Mouse (Mus musculus) lung, postnatal 0 days (tissue): ENCODE results near the gene Acbd3. TPM values are rescaled to one million over a fixed set of nuclear protein-coding genes. Genes with fewer than 3 reads are reported as not detected.

Experiments
- ATAC-seq: fragments of 200-750 bp; cut with Nextera tagmentation; 2 replicates; pipeline ENCODE4 v1.8.0; 2017; ENCODE audit warnings: moderate library complexity
- DNase-seq: peaks from one replicate; pipeline ENCODE4 v3.0.0-alpha.2; 2016; ENCODE audit warnings: low spot score
- H3K27ac ChIP-seq: fragments of 300-500 bp; sonication (generic); 2 replicates; pipeline ENCODE4 v1.5.1; 2014; ENCODE audit warnings: antibody characterized with exemption, mild to moderate bottlenecking, low read length, mixed read lengths
- H3K27me3 ChIP-seq: fragments of 300-500 bp; sonication (generic); replicated peaks from 2 replicates; pipeline ENCODE4 v1.6.1; 2014; ENCODE audit warnings: low read length, mixed read lengths; ENCODE audit not compliant: insufficient read depth
- H3K36me3 ChIP-seq: fragments of 300-500 bp; sonication (generic); 2 replicates; pipeline ENCODE4 v1.6.1; 2014; ENCODE audit warnings: low read length, mixed read lengths; ENCODE audit not compliant: insufficient read depth
- H3K4me1 ChIP-seq: fragments of 300-500 bp; sonication (generic); 2 replicates; pipeline ENCODE4 v1.6.1; 2014; ENCODE audit warnings: antibody characterized with exemption, low read depth, low read length, mixed read lengths; ENCODE audit not compliant: insufficient read depth
- H3K4me2 ChIP-seq: fragments of 300-500 bp; sonication (generic); replicated peaks from 2 replicates; pipeline ENCODE4 v1.6.1; 2014; ENCODE audit warnings: low read depth, mild to moderate bottlenecking, low read length, moderate library complexity, mixed read lengths
- H3K4me3 ChIP-seq: fragments of 300-500 bp; sonication (generic); 2 replicates; pipeline ENCODE4 v1.5.1; 2014; ENCODE audit warnings: low read depth, low read length
- H3K9ac ChIP-seq: fragments of 300-500 bp; sonication (generic); replicated peaks from 2 replicates; pipeline ENCODE4 v1.6.1; 2014; ENCODE audit warnings: low read depth, mild to moderate bottlenecking
- H3K9me3 ChIP-seq: fragments of 300-500 bp; sonication (generic); 2 replicates; pipeline ENCODE4 v1.6.1; 2016; ENCODE audit warnings: low read length, mixed read lengths
- CTCF ChIP-seq: IDR thresholded peaks from 2 replicates; pipeline ENCODE4 v1.5.1; 2016; ENCODE audit warnings: antibody characterized with exemption, mild to moderate bottlenecking
- EP300 ChIP-seq: IDR thresholded peaks from 2 replicates; pipeline ENCODE4 v1.6.1; 2016; ENCODE audit warnings: antibody characterized with exemption, mild to moderate bottlenecking, control low read depth
- WGBS: fragments of 180-500 bp; shearing (Covaris S2); extraction: QIAGEN DNeasy Blood & Tissue Kit; methylation state at CpG from one replicate; pipeline ENCODE4 v1.1.7; 2014; 5-methylcytosine and 5-hydroxymethylcytosine counted together
- polyA plus RNA-seq: library from polyadenylated mRNA; unstranded; fragments of >200 nt; fragmentation: Nextera tagmentation; extraction: Ambion mirVana; gene quantifications from 2 replicates; pipeline ENCODE4 v1.2.1, GENCODE M21; 2015

The Acbd3 gene
- polyA plus RNA-seq, 1 experiment from 2014 or later = 17.0 TPM

DNA sequence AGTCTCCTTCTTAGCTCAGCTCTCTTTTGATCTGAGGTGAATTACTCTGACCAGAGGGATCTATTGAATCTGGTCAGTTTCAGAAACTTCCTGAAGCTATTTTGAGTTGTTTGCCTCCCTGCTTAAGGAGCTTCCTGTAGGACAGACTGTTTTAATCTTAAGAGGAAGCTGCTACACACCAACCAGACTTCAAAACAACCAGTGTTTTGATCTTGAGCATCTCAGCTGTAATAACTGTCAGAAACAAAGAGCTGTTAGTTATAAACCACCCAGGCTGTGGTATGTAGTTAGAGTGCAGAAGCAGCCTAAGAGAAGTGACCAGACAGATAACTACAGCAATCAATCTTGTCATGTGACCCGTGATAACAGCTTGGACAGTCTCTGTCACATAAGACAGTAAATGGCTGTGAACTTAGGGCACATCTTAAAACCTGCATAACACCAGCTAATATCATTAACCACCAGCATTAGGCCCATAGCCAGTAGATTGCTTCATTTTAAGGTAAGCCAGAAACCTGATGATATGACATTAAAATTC, 2.1 kb upstream of the Acbd3 start:
- H3K4me3 ChIP-seq = no peak overlapping the region
- TF ChIP-seq EP300 (no peak), CTCF (no peak)
- H3K4me1 ChIP-seq = peaks cover 8% of the 10 kb centered on the region
- no peaks in the 10 kb centered on the region for H3K27me3 ChIP-seq
- no peak for DNase-seq
- H3K9me3 ChIP-seq = no peaks in the 10 kb centered on the region
- no peak for ATAC-seq
- 10% methylated on average over 1 of the region's 1 CpGs for WGBS
- H3K9ac ChIP-seq = no peak overlapping the region
- no peak overlapping the region for H3K27ac ChIP-seq
- H3K4me2 ChIP-seq = no peak overlapping the region
- H3K36me3 ChIP-seq = no peaks in the 10 kb centered on the region

DNA sequence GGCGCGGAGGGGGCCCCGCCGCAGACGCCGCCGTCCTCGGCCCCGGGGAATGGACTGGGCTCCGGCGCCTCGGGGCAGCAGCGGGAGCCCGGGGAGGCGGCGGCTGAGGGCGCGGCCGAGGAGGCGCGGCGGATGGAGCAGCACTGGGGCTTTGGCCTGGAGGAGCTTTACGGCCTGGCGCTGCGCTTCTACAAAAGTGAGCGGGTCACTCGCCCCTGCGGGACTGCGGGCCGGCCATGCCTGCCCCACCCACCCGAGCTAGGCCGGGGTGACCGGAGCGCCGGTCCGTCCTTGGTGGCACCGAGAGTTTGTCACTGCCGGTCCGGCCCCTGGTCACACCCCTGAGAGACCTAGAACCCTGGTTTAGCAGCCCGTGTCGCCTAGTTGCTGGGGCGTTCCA, 340 bp downstream of the Acbd3 start:
- Histone ChIP-seq H3K4me3 (peak overlapping the region; percentile 96), H3K4me2 (peak overlapping the region; percentile 86), H3K27me3 (no peaks in the 10 kb centered on the region), H3K9me3 (no peaks in the 10 kb centered on the region), H3K27ac (peak overlapping the region; percentile 95), H3K4me1 (peaks cover 12% of the 10 kb centered on the region), H3K9ac (peak overlapping the region; percentile 86), H3K36me3 (no peaks in the 10 kb centered on the region)
- DNase-seq (peak; percentile 65), ATAC-seq (peak; percentile 82)
- no peak for TF ChIP-seq EP300
- TF ChIP-seq CTCF = no peak
- under 1% methylated on average over 31 of the region's 42 CpGs for whole genome bisulfite sequencing

DNA sequence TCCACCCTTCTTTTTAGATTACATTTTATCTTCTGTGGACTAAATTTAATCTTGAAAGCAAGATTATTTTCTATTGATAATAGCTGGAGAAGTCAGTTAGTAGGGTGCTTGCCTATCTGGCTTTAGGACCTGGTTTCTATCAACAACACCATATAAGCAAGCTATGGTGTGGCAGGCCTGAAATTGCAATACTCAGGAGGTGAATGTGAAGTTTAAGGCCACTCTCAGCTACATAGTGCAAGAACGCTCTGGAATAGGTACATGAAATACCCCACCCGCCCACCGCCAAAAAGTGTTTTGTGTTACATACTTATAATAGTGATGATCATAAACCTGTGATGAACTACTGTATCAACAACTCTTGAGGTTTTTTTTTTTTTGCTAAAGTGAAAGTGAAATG, 3.4 kb downstream of the Acbd3 start:
- Histone ChIP-seq H3K4me3 (no peak overlapping the region), H3K27ac (no peak overlapping the region), H3K4me2 (no peak overlapping the region), H3K27me3 (no peaks in the 10 kb centered on the region), H3K36me3 (0 out of 2 replicates have a peak, but pooled peaks cover 1% of the 10 kb centered on the region), H3K4me1 (peaks cover 12% of the 10 kb centered on the region), H3K9ac (no peak overlapping the region), H3K9me3 (no peaks in the 10 kb centered on the region)
- no peak for DNase-seq
- TF ChIP-seq EP300 = no peak
- no peak for TF ChIP-seq CTCF
- ATAC-seq = no peak
- 82% methylated on average over 3 of the region's 3 CpGs for WGBS

DNA sequence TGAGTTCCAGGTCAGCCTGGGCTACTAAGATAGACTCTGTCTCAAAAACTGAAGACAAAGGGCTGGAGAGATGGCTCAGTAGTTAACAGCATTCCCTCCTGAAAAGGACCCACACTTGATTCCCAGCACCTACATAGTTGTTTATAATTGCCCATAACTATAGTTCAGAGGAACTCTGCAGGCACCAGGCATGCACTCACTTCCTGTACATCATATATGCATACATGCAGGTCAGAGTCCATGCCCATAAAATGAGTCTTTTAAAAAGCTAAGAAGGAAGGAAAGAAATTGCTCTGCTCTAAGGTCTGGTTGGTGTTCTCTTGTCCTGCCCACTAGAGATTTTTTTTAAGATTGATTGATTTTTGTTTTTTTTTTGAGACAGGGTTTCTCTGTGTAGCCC, 22.0 kb downstream of the Acbd3 start:
- TF ChIP-seq EP300 (no peak), CTCF (no peak)
- Histone ChIP-seq H3K27me3 (no peaks in the 10 kb centered on the region), H3K27ac (no peak overlapping the region)

DNA sequence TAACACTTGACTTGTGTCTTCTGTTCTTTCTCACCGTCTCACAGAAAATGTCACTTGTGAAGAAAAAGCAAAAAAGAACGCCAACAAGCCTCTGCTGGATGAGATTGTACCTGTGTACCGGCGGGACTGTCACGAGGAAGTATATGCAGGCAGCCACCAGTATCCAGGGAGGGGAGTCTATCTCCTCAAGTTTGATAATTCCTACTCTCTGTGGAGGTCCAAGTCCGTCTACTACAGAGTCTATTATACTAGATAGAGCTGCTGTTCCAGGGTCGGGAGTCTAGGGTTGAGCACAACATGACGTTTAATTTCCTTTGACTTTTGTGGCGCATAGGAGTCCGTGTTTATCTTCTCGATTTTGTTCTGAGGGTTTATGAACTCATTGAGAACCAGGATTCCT, 26.3 kb downstream of the Acbd3 start:
- peaks cover 26% of the 10 kb centered on the region for H3K36me3 ChIP-seq
- H3K9ac ChIP-seq = no peak overlapping the region
- no peaks in the 10 kb centered on the region for H3K4me1 ChIP-seq
- no peaks in the 10 kb centered on the region for H3K27me3 ChIP-seq
- no peak overlapping the region for H3K27ac ChIP-seq
- WGBS = 90% methylated on average over 11 of the region's 11 CpGs
- no peak for TF ChIP-seq CTCF
- TF ChIP-seq EP300 = no peak
- no peak overlapping the region for H3K4me3 ChIP-seq
- no peak for DNase-seq
- no peak for ATAC-seq
- no peak overlapping the region for H3K4me2 ChIP-seq
- H3K9me3 ChIP-seq = no peaks in the 10 kb centered on the region

More for the DNA sequence above, 22.0 kb downstream of the Acbd3 start:
- Histone ChIP-seq H3K4me3 (no peak overlapping the region), H3K4me2 (no peak overlapping the region), H3K9me3 (no peaks in the 10 kb centered on the region), H3K36me3 (peaks cover 38% of the 10 kb centered on the region), H3K9ac (no peak overlapping the region), H3K4me1 (no peaks in the 10 kb centered on the region)
- ATAC-seq = no peak
- no peak for DNase-seq

DNA sequence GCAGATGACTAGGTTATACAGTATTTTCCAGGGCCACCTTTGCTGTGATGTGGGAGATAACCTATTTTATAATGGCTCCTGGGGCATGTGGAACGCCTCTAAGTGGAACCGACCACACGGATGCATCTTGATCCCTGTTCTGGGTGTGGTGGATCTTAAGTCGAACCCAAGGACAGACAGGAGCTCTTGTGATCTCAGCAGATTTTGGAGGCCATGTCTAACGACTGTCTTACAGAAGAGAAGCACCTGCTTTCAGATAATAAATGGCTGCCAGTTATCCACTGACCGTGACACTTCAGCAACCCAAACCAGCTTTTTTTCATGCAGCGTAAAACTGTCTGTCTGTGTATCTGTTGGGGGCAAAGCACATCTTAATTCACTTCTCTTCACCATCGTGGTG, 28.5 kb downstream of the Acbd3 start:
- H3K4me2 ChIP-seq = no peak overlapping the region
- ATAC-seq (no peak), DNase-seq (no peak)
- H3K4me3 ChIP-seq = no peak overlapping the region
- H3K4me1 ChIP-seq = no peaks in the 10 kb centered on the region
- no peak overlapping the region for H3K27ac ChIP-seq
- 84% methylated on average over 8 of the region's 8 CpGs for WGBS
- no peaks in the 10 kb centered on the region for H3K9me3 ChIP-seq
- H3K27me3 ChIP-seq = no peaks in the 10 kb centered on the region
- no peak for TF ChIP-seq CTCF
- TF ChIP-seq EP300 = no peak
- H3K9ac ChIP-seq = no peak overlapping the region
- H3K36me3 ChIP-seq = peaks cover 18% of the 10 kb centered on the region

DNA sequence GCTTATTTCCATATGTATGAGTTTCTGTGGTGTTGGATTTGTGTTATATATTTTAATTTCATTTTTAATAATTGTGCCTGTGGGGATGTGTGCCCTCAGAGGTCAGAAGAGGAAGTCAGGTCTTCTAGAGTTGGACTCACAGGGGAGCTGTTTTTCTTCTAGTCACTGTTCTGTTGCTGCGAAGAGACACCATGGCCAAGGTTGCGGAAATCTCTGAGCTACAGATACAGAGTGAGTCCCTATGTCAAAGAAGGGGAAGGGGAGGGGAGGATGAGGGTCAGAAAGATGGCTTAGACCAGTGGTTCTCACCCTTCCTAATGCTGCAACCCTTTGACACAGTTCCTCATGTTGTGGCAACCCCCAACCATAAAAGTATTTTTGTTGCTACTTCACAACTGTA, 30.9 kb downstream of the Acbd3 start:
- H3K27ac ChIP-seq = no peak overlapping the region
- no peaks in the 10 kb centered on the region for H3K4me1 ChIP-seq
- H3K4me2 ChIP-seq = no peak overlapping the region
- H3K27me3 ChIP-seq = no peaks in the 10 kb centered on the region
- 85% methylated on average over 2 of the region's 2 CpGs for WGBS
- H3K4me3 ChIP-seq = no peak overlapping the region
- TF ChIP-seq CTCF (no peak), EP300 (no peak)
- no peak for DNase-seq
- no peak for ATAC-seq
- H3K36me3 ChIP-seq = peaks cover 17% of the 10 kb centered on the region
- H3K9me3 ChIP-seq = no peaks in the 10 kb centered on the region
- H3K9ac ChIP-seq = no peak overlapping the region
